Mouse (Mus musculus): Measurements from ENCODE around the gene Usp32.

GRCm38 (mm10) chr11:85182617-85183283, 42.8 kb upstream of the Usp32 start:
- TF ChIP-seq CTCF (IDR thresholded peaks at IDR 0.05; ENCODE audit: low read depth) (peak; percentile 91), EP300 (optimal IDR thresholded peaks at IDR 0.05) (no peak)
